Mouse (Mus musculus): ENCODE results near the gene Myl6.

Gene Myl6

DNA sequence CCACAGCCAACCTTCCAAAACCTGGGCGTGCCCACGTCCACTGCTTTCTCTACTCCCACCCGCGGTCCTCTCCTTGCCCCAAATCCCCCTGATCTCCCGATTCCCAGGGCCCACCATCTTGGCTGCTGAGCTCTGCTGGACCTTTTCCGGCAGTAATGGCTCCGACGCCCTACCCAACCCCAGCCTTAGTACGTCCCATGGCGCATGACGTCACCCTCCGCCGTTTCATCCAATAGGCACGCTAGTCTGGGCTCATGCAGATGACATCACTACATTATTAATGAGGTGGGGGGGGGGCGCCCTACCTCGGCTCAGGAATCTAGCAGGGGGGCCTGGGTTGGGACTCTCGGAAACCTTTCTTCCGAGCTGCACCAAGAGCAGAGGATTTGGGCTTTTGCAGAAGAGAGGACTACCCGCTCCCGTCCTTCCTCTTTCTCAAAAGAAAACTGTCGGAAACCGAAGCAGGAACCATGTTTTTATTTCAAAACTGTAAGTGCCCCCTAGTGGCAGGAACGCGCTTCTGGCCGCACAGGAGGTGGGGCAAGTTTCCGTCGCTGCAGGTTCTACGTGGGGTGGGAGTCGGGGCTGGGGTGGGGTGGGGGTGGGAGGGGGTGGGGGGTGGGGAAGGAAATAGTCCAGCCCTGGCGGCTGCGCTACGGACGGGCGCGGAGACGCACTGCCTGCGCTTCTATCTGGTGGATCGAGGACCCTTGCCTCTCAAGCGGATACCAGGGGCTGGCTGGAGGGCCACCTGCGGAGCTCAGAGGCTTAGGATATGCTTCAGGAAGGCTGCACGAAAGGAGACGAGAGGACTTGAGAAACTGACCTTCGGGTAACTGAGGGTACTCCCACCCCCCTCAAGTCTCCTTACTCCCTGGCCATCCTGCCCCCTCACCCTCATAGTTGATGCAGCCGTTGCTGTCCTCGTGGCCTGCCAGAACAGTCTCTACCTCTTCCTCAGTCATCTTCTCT, at the start of gene Myl6:
TSS of gene Myl6 (minus strand) at position 451 of the 972 bp plus-strand sequence.
- in situ Hi-C loops (cut with MboI, MseI), result loop anchor here (10.0 kb wide), 1 partner anchor 819 kb away; no protein-coding TSS in a partner anchor

DNA sequence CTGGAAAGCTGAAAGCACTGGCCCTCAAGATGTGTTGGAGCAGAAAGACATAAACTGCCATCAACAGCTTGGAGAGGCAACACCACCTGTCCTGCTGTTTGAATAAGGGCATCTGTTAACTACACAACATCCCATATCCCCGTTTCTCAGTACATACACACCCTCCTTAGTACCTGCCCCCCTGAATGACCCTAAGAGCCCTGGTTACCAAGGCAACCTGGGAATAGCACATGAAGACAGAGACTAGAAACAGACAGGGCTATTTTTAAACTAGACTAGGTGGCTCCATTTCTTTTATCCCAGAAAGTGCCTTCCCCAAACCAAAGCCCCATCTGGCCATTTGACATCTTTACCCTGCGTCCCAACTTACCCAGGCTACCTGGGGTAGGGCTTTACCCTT, 49.2 kb upstream of the Myl6 start:
- in situ Hi-C loops (cut with MboI, MseI), result loop anchor here (10.0 kb wide), 1 partner anchor 1228 kb away; the partner anchor contains the start of gene Mars

DNA sequence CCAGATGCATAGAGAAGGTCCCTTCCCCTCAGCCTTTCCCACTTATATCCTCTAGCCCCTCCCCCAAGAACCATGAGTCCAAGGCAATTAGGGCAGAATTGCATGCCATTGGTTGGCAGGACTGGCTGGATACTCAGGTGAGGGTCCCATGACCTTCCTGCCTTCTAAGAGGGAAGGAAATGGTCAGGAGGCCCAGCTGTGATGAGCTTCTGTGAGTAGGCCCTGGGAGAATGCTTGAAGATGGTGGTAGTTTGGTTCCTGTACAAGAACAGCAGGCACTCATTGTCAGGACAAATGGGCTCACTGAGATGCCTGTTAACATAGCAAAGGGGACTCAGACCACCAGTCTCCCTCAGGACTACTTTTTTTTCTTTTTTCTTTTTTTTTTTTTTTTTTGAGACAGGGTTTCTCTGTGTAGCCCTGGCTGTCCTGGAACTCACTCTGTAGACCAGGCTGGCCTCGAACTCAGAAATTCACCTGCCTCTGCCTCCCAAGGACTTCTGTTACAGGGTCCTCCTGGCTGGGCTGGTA, 44.5 kb upstream of the Myl6 start:
- in situ Hi-C loops (cut with MboI, MseI), result no loop called here

DNA sequence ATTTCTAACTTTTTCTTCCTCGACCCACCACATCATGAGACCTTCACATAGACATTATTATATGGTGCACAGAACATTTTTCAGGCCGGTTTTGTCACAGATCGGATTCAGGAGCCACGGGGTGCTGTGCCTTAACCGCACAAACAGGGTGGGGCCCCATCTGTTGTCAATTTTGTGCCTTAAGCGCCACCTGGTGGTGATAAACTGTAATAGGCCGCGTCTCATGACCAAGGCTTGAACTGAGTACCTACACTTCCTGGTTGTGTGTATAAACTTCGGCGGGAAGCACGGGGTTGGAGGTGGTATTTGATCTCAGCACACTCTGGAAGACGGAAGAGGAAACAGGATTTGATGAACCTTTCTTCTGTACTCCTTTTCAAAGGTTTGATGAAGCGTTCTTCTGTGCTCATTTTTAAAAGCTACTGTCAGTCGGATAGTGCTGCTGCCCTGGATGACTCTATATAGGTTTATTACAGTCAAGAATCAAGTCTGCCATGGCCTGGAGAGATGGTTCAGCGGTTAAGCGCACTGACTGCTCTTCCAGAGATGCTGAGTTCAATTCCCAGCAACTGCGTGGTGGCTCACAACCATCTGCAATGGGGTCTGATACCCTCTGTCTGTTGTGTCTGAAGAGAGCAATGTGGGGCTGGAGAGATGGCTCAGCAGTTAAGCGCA, 42.5 kb upstream of the Myl6 start:
- in situ Hi-C loops (cut with MboI, MseI), result no loop called here

DNA sequence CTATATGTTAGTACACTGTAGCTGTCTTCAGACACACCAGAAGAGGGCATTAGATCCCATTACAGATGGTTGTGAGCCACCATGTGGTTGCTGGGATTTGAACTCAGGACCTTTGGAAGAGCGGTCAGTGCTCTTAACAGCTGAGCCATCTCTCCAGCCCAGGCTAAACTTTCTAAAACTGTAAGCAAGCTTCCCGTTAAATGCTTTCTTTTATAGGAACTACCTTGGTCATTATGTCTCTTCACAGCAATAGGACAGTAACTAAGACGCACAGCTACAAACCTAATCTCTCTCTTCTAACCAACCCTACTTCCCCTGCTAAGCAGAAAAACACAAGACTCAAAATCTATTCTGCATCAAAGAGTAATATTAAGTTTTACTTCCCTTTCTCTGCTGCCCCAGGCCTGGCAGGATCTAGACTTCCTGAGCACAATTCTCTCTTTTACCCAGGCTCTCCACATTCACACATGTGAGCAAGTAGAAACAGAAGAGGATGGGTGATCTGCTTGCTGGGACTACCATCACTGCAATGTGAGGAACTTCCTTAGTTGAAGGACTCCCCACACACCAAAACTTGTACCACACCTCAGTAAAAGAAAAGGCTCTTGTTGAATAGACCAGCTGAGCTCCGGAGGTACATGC, 41.8 kb upstream of the Myl6 start:
- in situ Hi-C loops (cut with MboI, MseI), result no loop called here

DNA sequence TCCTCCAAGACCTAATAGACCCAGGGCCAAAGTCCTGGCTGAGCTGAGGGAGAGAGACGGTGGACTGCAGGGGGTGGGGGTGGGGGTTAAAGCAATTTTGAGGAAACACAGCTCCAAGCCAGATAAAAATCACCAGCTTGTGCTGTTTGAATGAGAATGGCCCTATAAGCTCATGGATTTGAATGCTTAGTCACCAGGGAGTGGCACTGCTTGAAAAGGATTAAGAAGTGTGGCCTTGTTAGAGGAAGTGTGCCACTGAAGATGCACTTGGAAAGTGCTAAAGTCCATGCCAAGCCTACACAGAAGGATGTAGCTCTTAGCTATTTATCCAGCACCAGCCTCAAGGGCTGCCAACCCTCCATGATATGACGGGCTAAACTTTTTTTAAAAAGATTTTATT, 41.3 kb upstream of the Myl6 start:
- in situ Hi-C loops (cut with MboI, MseI), result no loop called here

DNA sequence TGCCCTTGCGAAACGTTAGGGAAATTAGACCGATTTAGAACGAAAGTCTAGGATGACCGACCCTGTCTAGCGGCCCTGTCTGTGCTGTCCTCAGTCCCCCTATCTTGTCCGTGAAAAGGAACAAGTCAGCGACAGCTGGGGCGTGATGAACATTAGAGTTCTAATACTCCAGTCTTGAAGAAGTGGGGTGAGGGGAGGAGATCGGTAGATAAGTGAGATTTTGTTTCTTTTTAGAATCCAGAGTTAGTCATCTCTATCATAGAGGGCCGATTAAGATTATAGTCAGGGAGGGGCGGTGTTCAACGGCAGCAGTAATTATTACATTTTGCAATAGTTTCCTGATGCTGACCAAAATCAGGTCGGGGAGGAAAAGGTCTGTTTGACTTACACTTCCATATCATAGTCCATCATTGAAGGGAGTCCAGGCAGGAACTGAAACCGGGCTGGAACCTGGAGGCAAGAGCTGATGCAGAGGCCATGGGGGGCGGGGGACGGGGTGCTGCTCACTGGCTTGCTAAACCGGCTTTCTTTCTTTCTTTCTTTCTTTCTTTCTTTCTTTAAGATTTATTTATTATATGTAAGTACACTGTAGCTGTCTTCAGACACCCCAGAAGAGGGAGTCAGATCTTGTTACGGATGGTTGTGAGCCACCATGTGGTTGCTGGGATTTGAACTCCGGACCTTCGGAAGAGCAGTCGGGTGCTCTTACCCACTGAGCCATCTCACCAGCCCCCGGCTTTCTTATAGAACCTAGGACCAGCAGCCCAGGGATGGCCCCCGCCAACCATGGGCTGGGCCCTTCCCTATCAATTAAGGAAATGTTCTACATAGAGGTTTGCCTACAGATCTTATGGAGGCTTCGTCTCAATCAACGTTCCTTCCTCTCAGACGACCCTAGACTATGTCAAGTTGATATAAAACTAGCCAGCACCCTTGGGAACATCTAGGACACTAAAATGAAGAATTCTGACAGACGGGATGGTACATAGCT, 32.7 kb upstream of the Myl6 start:
- in situ Hi-C loops (cut with MboI, MseI), result no loop called here

DNA sequence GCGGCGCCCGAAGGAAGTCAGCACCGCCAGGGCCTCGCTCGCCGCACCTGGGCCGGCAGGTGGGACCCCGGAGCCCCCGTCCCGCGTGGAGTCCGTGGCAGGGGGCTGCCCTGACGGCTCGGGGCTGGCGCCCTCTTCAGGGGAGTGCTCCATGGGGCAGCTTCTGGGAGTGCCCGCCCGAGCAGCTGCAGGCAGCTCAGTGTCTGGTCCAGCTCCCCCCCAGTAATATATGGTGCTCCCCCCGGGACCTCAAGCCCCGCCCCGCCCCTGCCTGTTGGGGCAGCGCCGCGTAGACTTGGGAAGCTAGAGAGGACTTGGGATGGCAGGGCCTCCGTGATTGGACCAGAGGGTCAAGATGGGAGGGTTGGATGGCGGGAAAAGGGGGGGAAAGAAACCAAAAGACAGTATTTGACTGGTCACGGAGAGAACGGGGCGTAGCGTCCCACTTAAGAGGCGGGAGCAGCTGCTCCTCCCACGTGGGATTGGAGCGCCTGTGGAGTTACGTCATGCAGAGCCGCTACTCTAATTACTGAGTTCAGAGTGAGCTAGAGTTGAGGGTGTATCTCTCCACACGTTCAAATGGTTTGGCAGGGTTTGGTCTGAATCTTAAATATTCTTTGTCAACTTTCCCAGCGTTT, 31.8 kb upstream of the Myl6 start, which contains the start of gene Esyt1:
TSS of gene Esyt1 (minus strand) at position 201 of the 638 bp plus-strand sequence.
- in situ Hi-C loops (cut with MboI, MseI), result no loop called here

DNA sequence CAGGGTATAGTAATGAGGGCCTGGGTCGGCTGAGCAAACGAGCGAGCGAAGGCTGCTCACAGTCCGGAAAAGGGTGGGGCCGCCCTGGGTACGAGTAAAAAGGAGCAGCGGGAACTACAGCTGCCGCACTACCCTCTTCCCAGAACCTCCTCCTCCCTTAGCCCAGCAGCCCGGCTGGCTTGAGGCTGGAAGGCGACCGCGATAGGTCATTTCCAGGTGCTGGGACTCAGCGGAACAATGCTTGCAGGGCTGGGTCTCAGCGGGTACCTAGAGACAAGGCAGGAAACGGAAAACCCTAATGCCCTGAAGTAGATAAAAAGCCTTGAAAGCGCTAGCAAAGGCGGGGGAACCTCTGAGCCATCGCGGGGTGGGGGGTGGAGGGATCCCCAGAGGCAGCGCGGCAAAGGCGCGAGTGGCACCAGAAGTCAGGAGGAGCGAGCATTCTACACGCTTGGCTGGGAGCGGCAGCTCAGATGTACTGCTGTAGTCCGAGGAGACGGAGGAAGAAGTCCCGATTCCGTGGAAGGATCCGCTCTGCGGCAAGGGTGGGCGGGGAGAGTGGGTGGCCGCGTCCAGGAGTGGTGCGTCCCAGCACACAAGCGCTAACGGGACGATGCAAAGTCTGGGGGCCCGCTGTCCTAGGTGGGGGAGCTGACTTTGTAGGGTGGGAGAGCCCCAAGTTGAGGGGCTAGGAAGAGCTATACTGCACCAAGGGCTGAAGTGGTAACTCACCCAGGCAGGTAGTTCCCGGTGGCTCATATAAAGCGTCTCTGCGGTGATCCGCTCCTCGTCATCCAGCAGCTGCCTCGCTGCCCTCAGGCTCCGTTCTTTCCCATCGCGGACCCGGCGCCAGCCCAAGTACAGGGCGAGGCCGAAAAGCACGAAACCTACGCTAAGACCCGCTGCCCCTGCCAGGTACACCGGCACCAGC, 31.1 kb upstream of the Myl6 start:
- in situ Hi-C loops (cut with MboI, MseI), result no loop called here

DNA sequence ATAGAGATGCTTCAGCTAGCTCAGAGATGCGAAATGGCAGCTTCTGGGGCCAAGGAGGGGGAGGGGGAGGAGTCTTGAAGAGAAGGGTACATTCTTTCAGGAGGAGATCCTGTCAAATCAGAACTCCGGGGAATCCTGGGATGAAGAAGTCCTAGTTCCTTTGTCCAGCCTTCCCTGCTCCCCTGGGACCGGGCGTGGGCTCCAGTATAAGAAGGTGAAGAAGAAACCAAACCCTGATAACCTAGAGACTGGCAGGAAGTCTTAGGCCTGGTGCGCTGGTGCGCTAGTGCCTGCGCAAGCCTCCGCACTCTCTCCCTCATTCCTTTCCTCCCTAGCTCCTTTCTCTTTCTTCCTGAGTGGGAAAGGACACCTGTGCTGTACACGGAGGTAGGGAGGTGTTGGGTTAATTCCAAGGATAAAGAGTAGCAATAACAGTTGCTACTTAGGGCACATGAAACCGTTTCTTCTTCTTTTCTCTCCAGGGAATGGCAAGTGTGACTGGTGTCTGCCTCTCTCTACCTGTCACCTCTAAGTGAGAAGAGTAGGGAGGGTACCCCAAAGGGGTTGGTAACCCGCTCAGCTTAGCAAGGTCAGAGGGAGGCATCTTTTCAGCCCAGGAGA, 30.3 kb upstream of the Myl6 start:
- in situ Hi-C loops (cut with MboI, MseI), result no loop called here

DNA sequence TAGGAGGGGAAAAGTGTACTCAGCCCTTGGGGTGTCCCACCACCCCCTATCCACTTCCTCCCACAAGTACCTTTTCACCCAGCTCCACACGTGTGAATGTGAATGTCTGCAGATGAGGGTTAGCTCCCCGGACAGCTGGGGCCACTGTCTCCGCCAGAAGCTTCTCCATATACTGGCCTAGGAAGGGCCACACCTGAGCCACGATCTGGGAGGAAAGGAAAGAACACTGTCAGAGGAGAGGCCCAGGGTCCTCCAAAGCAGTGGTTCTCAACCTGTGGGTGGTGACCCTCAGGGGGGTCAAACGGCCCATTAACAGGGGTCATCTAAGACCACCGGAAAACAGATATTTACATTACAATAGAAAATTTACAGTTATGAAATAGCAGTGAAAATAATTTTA, 28.4 kb upstream of the Myl6 start:
- in situ Hi-C loops (cut with MboI, MseI), result no loop called here

DNA sequence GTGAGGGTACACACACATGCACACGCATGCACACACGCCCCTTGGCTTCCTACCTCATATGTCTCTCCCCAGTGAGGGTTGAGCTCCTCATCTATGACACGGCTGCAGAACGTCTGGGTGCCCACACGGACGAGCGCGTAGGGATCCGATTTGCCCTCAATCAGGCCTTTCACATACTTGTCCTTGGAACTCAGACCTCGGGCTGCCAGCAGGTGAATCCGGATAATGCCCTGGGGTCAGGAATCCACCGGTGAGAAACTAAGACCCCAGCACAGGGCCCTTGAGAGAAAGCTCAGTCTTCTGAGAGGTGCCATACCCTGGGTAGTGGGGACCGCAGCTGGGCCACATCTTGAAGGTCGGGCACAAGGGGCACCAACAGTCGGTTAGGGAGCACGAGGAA, 26.6 kb upstream of the Myl6 start:
- in situ Hi-C loops (cut with MboI, MseI), result no loop called here

DNA sequence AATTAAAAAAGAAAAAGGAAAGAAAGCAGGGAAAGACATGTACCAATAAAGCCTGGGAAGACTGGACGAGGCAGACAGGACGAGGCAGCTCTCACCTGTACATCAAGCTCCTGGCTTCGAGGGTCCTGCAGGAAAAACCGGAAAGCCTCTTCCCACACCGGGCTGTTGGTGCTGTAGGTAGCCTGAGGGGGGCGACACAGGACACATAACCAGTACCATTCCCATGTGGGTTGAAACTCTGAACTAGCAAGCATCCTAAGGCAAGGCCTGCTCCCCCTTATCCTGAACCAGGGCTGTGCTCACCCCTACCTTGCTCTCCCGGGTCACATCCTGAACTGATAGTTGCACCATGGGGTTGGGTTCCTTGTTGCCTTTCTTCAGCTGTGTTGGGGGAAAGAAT, 24.9 kb upstream of the Myl6 start:
- in situ Hi-C loops (cut with MboI, MseI), result no loop called here

DNA sequence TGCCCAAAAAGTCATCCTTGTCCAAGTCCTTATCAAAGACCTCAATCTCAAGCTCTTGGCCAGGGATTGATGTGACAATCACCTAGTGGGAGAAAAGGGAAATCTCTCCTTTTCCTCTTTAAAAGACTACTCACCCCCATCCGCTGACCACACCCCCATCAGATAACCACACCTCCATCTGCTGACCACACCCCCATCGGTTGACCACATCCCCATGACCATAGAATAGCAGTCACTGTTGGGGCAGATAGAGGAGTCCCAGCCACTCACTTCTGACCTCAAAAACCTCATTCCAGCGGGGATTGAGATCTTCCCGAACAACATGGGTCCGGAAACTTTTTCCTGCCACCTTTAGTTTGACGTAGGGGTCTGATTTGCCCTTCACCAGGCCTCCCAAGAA, 22.7 kb upstream of the Myl6 start:
- in situ Hi-C loops (cut with MboI, MseI), result no loop called here

DNA sequence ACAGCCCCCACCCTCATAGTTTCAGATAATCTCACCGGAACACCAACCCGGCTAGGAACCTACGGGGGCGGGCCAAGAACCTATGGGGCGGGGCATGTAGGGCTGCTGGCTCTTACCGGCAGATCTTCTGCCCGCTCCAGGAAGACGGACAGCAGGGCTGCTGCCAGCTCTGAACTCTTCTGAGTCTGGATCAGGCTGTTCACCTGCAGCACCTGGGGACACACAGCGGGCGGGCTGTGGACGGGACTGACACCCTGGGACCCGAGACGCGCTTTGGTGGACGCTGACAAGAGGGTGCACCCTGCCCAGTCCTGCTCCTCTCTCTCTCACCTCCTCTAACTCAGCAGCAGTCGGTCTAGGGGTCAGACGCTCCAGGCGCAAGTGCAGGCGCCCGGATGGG, 22.1 kb upstream of the Myl6 start:
- in situ Hi-C loops (cut with MboI, MseI), result no loop called here

DNA sequence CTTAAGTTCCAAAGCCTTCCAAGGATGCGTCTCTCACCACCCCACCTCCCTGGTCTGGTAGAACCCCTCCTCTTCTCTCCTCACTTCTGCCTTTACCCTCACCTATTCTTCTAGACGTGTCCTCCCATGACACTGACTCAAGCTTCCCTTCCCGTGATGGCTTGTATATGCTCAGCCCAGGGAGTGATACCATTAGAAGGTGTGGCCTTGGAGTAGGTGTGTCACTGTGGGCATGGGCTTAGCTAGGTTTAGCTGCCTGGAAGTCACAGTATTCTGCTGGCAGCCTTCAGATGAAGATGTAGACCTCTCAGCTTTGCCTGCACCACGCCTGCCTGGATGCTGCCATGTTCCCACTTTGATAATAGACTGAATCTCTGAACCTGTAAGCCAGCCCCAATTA, 21.1 kb upstream of the Myl6 start:
- in situ Hi-C loops (cut with MboI, MseI), result no loop called here

DNA sequence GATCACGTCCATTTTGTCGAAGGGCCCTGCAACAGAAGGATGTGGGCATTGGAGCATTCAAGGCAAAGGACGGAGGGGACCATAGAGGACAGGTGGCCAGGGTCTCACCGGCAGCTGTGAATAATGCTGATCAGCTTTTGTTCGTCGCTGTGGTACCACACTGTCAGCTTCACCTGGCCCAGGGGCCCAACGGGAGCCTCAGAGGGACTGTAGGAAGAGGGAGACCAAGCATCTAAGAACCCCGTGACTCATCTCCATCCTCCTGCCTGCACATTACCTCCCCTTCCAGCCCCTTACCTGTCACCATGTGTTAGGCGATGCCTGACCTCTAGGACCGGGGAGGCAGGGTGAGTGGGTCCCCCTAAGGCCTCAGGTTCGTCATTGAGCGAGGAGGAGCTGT, 17.8 kb upstream of the Myl6 start:
- in situ Hi-C loops (cut with MboI, MseI), result no loop called here

DNA sequence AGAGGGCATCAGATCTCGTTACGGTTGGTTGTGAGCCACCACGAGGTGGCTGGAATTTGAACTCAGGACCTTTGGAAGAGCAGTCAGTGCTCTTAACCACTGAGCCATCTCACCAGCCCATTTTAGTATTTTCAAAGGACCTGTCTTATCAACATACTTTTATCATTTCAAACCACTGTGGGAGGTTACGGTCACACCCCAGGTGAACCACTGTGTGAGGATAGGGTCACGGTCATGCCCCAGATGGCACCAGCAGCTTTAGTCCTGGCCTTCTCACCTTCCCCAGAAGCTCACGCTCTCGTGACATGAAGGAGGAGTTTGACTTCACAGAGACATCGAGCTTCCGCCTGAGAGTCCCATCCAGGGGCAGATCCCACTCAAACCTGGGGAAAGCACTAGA, 17.2 kb upstream of the Myl6 start:
- in situ Hi-C loops (cut with MboI, MseI), result no loop called here

DNA sequence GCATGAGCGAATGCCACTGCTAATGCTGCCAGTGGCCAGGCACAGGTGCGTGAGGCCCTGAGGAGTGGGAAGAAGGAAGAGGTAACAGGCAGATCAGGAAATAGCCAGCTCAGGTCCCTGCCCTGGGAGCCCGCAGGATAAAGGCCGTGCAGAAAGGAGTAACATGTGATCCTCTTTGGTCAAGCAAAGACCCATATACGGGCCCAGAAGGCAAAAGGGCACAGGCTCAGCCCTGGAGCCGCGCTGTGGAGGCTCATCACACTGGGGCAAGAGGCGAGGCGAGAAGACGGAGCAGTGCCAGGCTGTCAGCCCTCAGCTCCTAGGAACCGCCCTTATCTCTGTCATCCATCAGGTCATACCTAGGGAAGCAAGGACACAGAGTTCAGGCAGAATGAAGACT, 16.4 kb upstream of the Myl6 start:
- in situ Hi-C loops (cut with MboI, MseI), result no loop called here
